Mouse (Mus musculus): Measurements from ENCODE around the gene Lrp10. TPM values are rescaled to one million over a fixed set of nuclear protein-coding genes. Genes with fewer than 3 reads are reported as not detected.

The Lrp10 gene
- polyA plus RNA-seq, 1 experiment from 2014 or later = 20.9 TPM

- Histone ChIP-seq H3K4me2 (ENCODE audit: low read depth, low read length) (no peak overlapping the region), H3K9ac (replicated peaks) (no peak overlapping the region), H3K4me1 (ENCODE audit: insufficient read depth) (peaks cover 6% of the 10 kb centered on the region; the same call in 1 of the 2 replicates), H3K27ac (ENCODE audit: low read depth) (no peak overlapping the region), H3K27me3 (ENCODE audit: insufficient read depth, low read length) (no peaks in the 10 kb centered on the region), H3K9me3 (ENCODE audit: low read length) (no peaks in the 10 kb centered on the region), H3K36me3 (replicated peaks; ENCODE audit: insufficient read depth, low read length) (no peaks in the 10 kb centered on the region), H3K4me3 (ENCODE audit: low read depth, low read length) (no peak overlapping the region)
- TF ChIP-seq EP300 (IDR thresholded peaks at IDR 0.05; ENCODE audit: low read depth) (no peak), CTCF (IDR thresholded peaks at IDR 0.05; ENCODE audit: low read depth) (no peak)
- DNase-seq (no peak), ATAC-seq (no peak)
- WGBS (ENCODE audit: insufficient replicate concordance) = 73% methylated on average over 9 of the region's 9 CpGs
Observed at GRCm38 (mm10) chr14:54453566-54453965, 10.4 kb upstream of the Lrp10 start.

- ATAC-seq (no peak), DNase-seq (no peak)
- H3K9me3 ChIP-seq (ENCODE audit: low read length) = no peaks in the 10 kb centered on the region
- no peak overlapping the region for H3K9ac ChIP-seq (replicated peaks)
- H3K27ac ChIP-seq (ENCODE audit: low read depth) = no peak overlapping the region
- H3K4me3 ChIP-seq (ENCODE audit: low read depth, low read length) = no peak overlapping the region
- peaks cover 6% of the 10 kb centered on the region; the same call in 1 of the 2 replicates for H3K4me1 ChIP-seq (ENCODE audit: insufficient read depth)
- TF ChIP-seq CTCF (IDR thresholded peaks at IDR 0.05; ENCODE audit: low read depth) (no peak), EP300 (IDR thresholded peaks at IDR 0.05; ENCODE audit: low read depth) (no peak)
- no peaks in the 10 kb centered on the region for H3K36me3 ChIP-seq (replicated peaks; ENCODE audit: insufficient read depth, low read length)
- H3K27me3 ChIP-seq (ENCODE audit: insufficient read depth, low read length) = no peaks in the 10 kb centered on the region
- H3K4me2 ChIP-seq (ENCODE audit: low read depth, low read length) = no peak overlapping the region
- 63% methylated on average over 11 of the region's 11 CpGs for WGBS (ENCODE audit: insufficient replicate concordance)
Observed at GRCm38 (mm10) chr14:54454669-54455528, 9.0 kb upstream of the Lrp10 start.

GRCm38 (mm10) chr14:54457907-54458569 is 5.9 kb upstream of the Lrp10 start:
- 72% methylated on average over 14 of the region's 14 CpGs for WGBS (ENCODE audit: insufficient replicate concordance)
- no peak overlapping the region for H3K9ac ChIP-seq (replicated peaks)
- no peak overlapping the region for H3K4me2 ChIP-seq (ENCODE audit: low read depth, low read length)
- H3K36me3 ChIP-seq (replicated peaks; ENCODE audit: insufficient read depth, low read length) = no peaks in the 10 kb centered on the region
- H3K27me3 ChIP-seq (ENCODE audit: insufficient read depth, low read length) = no peaks in the 10 kb centered on the region
- DNase-seq (no peak), ATAC-seq (no peak)
- H3K27ac ChIP-seq (ENCODE audit: low read depth) = no peak overlapping the region
- TF ChIP-seq CTCF (IDR thresholded peaks at IDR 0.05; ENCODE audit: low read depth) (no peak), EP300 (IDR thresholded peaks at IDR 0.05; ENCODE audit: low read depth) (0 out of 2 replicates have a peak, but pooled peaks have one; percentile 23)
- no peak overlapping the region for H3K4me3 ChIP-seq (ENCODE audit: low read depth, low read length)
- peaks cover 17% of the 10 kb centered on the region for H3K4me1 ChIP-seq (ENCODE audit: insufficient read depth)
- no peaks in the 10 kb centered on the region for H3K9me3 ChIP-seq (ENCODE audit: low read length)

GRCm38 (mm10) chr14:54462146-54462545 is 1.8 kb upstream of the Lrp10 start:
- Histone ChIP-seq H3K9me3 (ENCODE audit: low read length) (no peaks in the 10 kb centered on the region), H3K36me3 (replicated peaks; ENCODE audit: insufficient read depth, low read length) (peaks cover 14% of the 10 kb centered on the region; the same call in 1 of the 2 replicates), H3K27ac (ENCODE audit: low read depth) (no peak overlapping the region), H3K4me1 (ENCODE audit: insufficient read depth) (peaks cover 20% of the 10 kb centered on the region), H3K27me3 (ENCODE audit: insufficient read depth, low read length) (no peaks in the 10 kb centered on the region), H3K4me2 (ENCODE audit: low read depth, low read length) (no peak overlapping the region), H3K9ac (replicated peaks) (no peak overlapping the region), H3K4me3 (ENCODE audit: low read depth, low read length) (no peak overlapping the region)
- TF ChIP-seq EP300 (IDR thresholded peaks at IDR 0.05; ENCODE audit: low read depth) (no peak), CTCF (IDR thresholded peaks at IDR 0.05; ENCODE audit: low read depth) (no peak)
- ATAC-seq = no peak
- DNase-seq = no peak
- WGBS (ENCODE audit: insufficient replicate concordance) = 66% methylated on average over 4 of the region's 4 CpGs

GRCm38 (mm10) chr14:54463108-54463958 is 604 bp upstream of the Lrp10 start:
- peak overlapping the region; percentile 97 for H3K27ac ChIP-seq (ENCODE audit: low read depth)
- ATAC-seq (peak; percentile 30), DNase-seq (no peak)
- H3K9me3 ChIP-seq (ENCODE audit: low read length) = no peaks in the 10 kb centered on the region
- peak overlapping the region; percentile 96 for H3K4me3 ChIP-seq (ENCODE audit: low read depth, low read length)
- H3K9ac ChIP-seq (replicated peaks) = peak overlapping the region; percentile 96
- H3K36me3 ChIP-seq (replicated peaks; ENCODE audit: insufficient read depth, low read length) = peaks cover 24% of the 10 kb centered on the region
- peak overlapping the region; percentile 94 for H3K4me2 ChIP-seq (ENCODE audit: low read depth, low read length)
- peaks cover 20% of the 10 kb centered on the region for H3K4me1 ChIP-seq (ENCODE audit: insufficient read depth)
- 8% methylated on average over 12 of the region's 12 CpGs for WGBS (ENCODE audit: insufficient replicate concordance)
- TF ChIP-seq CTCF (IDR thresholded peaks at IDR 0.05; ENCODE audit: low read depth) (no peak), EP300 (IDR thresholded peaks at IDR 0.05; ENCODE audit: low read depth) (0 out of 2 replicates have a peak, but pooled peaks have one; percentile 7)
- H3K27me3 ChIP-seq (ENCODE audit: insufficient read depth, low read length) = no peaks in the 10 kb centered on the region

All from liver, postnatal 0 days (tissue).